Mouse (Mus musculus): ENCODE data around the gene Tent4b. TPM values are rescaled to one million over a fixed set of nuclear protein-coding genes. Genes with fewer than 3 reads are reported as not detected.

Gene Tent4b
- polyA plus RNA-seq, 1 experiment from 2014 or later: 4.0 TPM

GRCm38 (mm10) chr8:88228800-88229199 lies 29.8 kb downstream of the Tent4b start:
- no peak for DNase-seq
- peaks cover 11% of the 10 kb centered on the region for H3K36me3 ChIP-seq
- H3K4me1 ChIP-seq (replicated peaks): peaks cover 18% of the 10 kb centered on the region
- no peak for ATAC-seq (ENCODE audit: low read depth)
- no peak overlapping the region for H3K9ac ChIP-seq
- no peaks in the 10 kb centered on the region for H3K27me3 ChIP-seq
- no peak overlapping the region for H3K4me2 ChIP-seq
- no peaks in the 10 kb centered on the region for H3K9me3 ChIP-seq (replicated peaks)
- H3K4me3 ChIP-seq (replicated peaks): no peak overlapping the region
- H3K27ac ChIP-seq: no peak overlapping the region
- WGBS (ENCODE audit: insufficient replicate concordance): no CpG with 5 or more reads among the region's 1 CpGs

GRCm38 (mm10) chr8:88236666-88237065 lies 37.7 kb downstream of the Tent4b start:
- Histone ChIP-seq H3K4me2 (no peak overlapping the region), H3K36me3 (no peaks in the 10 kb centered on the region), H3K4me1 (replicated peaks) (peaks cover 15% of the 10 kb centered on the region), H3K9ac (no peak overlapping the region), H3K27me3 (no peaks in the 10 kb centered on the region), H3K9me3 (replicated peaks) (no peaks in the 10 kb centered on the region), H3K27ac (no peak overlapping the region), H3K4me3 (replicated peaks) (no peak overlapping the region)
- ATAC-seq (ENCODE audit: low read depth) (no peak), DNase-seq (no peak)
- 68% methylated on average over 2 of the region's 2 CpGs for WGBS (ENCODE audit: insufficient replicate concordance)

GRCm38 (mm10) chr8:88237606-88238005 lies 38.6 kb downstream of the Tent4b start:
- H3K4me1 ChIP-seq (replicated peaks): peaks cover 22% of the 10 kb centered on the region
- 32% methylated on average over 2 of the region's 2 CpGs for WGBS (ENCODE audit: insufficient replicate concordance)
- H3K36me3 ChIP-seq: no peaks in the 10 kb centered on the region
- no peak overlapping the region for H3K4me3 ChIP-seq (replicated peaks)
- DNase-seq (no peak), ATAC-seq (ENCODE audit: low read depth) (no peak)
- no peak overlapping the region for H3K27ac ChIP-seq
- no peak overlapping the region for H3K9ac ChIP-seq
- H3K4me2 ChIP-seq: no peak overlapping the region
- H3K9me3 ChIP-seq (replicated peaks): no peaks in the 10 kb centered on the region
- H3K27me3 ChIP-seq: no peaks in the 10 kb centered on the region

- Histone ChIP-seq H3K9me3 (replicated peaks) (no peaks in the 10 kb centered on the region), H3K36me3 (peaks cover 7% of the 10 kb centered on the region), H3K27me3 (no peaks in the 10 kb centered on the region), H3K4me3 (replicated peaks) (no peak overlapping the region), H3K4me2 (no peak overlapping the region), H3K27ac (no peak overlapping the region), H3K4me1 (replicated peaks) (peaks cover 22% of the 10 kb centered on the region), H3K9ac (no peak overlapping the region)
- 82% methylated on average over 5 of the region's 5 CpGs for WGBS (ENCODE audit: insufficient replicate concordance)
- no peak for ATAC-seq (ENCODE audit: low read depth)
- no peak for DNase-seq
Measured at GRCm38 (mm10) chr8:88239277-88239676, 40.3 kb downstream of the Tent4b start.

DNA sequence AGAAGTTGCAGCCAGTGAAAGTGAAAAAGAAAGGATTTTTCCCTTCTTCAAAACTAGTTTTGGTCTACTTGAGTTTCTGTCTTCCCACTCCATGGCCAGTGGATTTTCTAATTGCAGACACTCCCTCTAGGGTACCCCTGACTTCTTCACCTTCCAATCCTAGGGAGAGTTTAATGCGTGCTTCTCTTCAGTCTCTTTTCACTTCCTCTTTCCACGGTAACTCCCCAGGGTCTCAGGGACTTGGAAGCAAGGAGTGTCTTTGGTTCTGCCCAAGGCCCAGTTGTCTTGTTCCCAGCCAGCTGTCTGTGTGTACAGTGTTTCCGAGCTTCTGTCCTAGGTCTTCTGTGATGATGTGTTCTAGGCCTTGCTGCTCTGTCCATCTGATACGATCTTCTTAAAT lies 42.9 kb downstream of the Tent4b start:
- ATAC-seq (ENCODE audit: low read depth): no peak
- 45% methylated on average over 4 of the region's 4 CpGs for WGBS (ENCODE audit: insufficient replicate concordance)
- H3K4me3 ChIP-seq (replicated peaks): no peak overlapping the region

DNA sequence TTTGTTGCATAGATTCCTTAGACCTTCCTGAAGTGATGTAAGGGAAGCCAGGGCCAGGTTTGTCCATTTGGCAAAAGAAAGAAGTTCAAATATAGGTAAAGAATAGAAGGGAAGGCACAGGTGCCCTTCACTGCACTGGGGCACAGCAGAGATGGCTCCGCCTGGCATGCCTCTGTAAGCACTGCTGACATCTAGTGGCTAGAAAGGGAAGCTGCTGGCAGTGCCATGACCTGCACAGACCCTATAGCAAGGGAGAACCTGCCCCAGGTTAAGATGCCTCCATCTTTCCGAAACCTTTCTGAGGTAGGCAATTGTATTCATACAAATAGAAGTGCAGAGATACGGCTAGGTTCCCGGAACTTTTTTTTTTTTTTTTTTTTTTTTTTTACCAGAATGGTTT lies 45.3 kb downstream of the Tent4b start:
- Histone ChIP-seq H3K27me3 (no peaks in the 10 kb centered on the region), H3K4me3 (replicated peaks) (no peak overlapping the region), H3K36me3 (peaks cover 37% of the 10 kb centered on the region), H3K4me2 (no peak overlapping the region), H3K27ac (no peak overlapping the region), H3K4me1 (replicated peaks) (peaks cover 17% of the 10 kb centered on the region), H3K9me3 (replicated peaks) (no peaks in the 10 kb centered on the region), H3K9ac (no peak overlapping the region)
- ATAC-seq (ENCODE audit: low read depth) (peak; percentile 80), DNase-seq (peak; percentile 23)
- WGBS (ENCODE audit: insufficient replicate concordance): 73% methylated on average over 4 of the region's 4 CpGs

More for the DNA sequence above, 42.9 kb downstream of the Tent4b start:
- H3K9me3 ChIP-seq (replicated peaks): no peaks in the 10 kb centered on the region
- no peak overlapping the region for H3K9ac ChIP-seq
- peaks cover 22% of the 10 kb centered on the region for H3K4me1 ChIP-seq (replicated peaks)
- H3K36me3 ChIP-seq: peaks cover 20% of the 10 kb centered on the region
- no peak for DNase-seq
- H3K27ac ChIP-seq: no peak overlapping the region
- H3K27me3 ChIP-seq: no peaks in the 10 kb centered on the region
- H3K4me2 ChIP-seq: no peak overlapping the region

DNA sequence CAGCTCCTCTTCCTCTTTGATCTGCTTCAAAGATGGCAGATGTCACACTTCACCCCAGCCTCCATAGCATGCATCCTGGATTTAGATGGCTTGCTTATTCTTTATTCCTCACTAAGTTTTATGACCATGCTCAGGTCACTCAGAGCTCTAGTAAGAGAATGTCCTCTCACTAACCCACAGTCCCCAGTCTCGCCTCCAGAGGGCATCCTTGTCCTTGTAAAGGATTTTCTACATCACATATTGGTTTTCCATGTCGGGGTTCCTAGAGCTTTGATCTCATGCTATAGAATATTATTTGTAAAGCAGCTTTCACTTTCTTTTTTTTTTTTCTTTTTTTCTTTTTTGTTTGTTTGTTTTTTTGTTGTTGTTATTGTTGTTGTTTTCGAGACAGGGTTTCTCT lies 53.8 kb downstream of the Tent4b start:
- H3K27me3 ChIP-seq: no peaks in the 10 kb centered on the region
- DNase-seq (no peak), ATAC-seq (ENCODE audit: low read depth) (no peak)
- H3K4me1 ChIP-seq (replicated peaks): peaks cover 5% of the 10 kb centered on the region
- no peaks in the 10 kb centered on the region for H3K9me3 ChIP-seq (replicated peaks)
- peaks cover 73% of the 10 kb centered on the region for H3K36me3 ChIP-seq
- H3K4me2 ChIP-seq: no peak overlapping the region
- 76% methylated on average over 3 of the region's 3 CpGs for WGBS (ENCODE audit: insufficient replicate concordance)
- H3K4me3 ChIP-seq (replicated peaks): no peak overlapping the region
- H3K27ac ChIP-seq: no peak overlapping the region
- H3K9ac ChIP-seq: no peak overlapping the region

GRCm38 (mm10) chr8:88254957-88255356 lies 55.9 kb downstream of the Tent4b start:
- Histone ChIP-seq H3K4me2 (no peak overlapping the region), H3K9me3 (replicated peaks) (no peaks in the 10 kb centered on the region), H3K4me1 (replicated peaks) (peaks cover 5% of the 10 kb centered on the region), H3K4me3 (replicated peaks) (no peak overlapping the region), H3K36me3 (peaks cover 59% of the 10 kb centered on the region), H3K27ac (no peak overlapping the region), H3K9ac (no peak overlapping the region), H3K27me3 (no peaks in the 10 kb centered on the region)
- WGBS (ENCODE audit: insufficient replicate concordance): 81% methylated on average over 7 of the region's 7 CpGs
- ATAC-seq (ENCODE audit: low read depth): no peak
- no peak for DNase-seq

- Histone ChIP-seq H3K9ac (no peak overlapping the region), H3K9me3 (replicated peaks) (no peaks in the 10 kb centered on the region), H3K27ac (no peak overlapping the region), H3K4me2 (no peak overlapping the region), H3K4me3 (replicated peaks) (no peak overlapping the region), H3K36me3 (peaks cover 37% of the 10 kb centered on the region), H3K27me3 (no peaks in the 10 kb centered on the region), H3K4me1 (replicated peaks) (peaks cover 6% of the 10 kb centered on the region)
- ATAC-seq (ENCODE audit: low read depth) (no peak), DNase-seq (no peak)
- WGBS (ENCODE audit: insufficient replicate concordance): 63% methylated on average over 6 of the region's 6 CpGs
Measured at GRCm38 (mm10) chr8:88258024-88258423, 59.0 kb downstream of the Tent4b start.

DNA sequence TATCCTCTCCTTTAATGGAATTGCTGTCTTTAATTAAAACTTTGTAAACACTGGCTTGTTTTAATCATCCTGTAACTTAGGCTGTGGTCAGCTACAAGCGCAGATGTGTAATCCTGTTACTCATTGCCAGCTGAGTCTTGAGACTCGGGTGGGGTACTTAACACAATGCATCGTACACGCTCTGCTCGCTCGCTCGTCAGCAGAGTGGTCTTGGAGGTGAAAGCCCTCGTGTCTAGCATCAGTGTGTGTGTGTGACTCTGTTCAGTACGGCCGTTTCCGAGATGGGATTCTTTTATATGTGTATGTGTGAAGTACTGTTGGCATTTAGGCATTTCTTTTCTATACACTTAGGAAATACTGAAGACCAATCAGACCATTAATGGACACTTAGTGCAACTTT lies 59.5 kb downstream of the Tent4b start:
- no peak for DNase-seq
- H3K4me1 ChIP-seq (replicated peaks): peaks cover 11% of the 10 kb centered on the region
- no peaks in the 10 kb centered on the region for H3K9me3 ChIP-seq (replicated peaks)
- no peak overlapping the region for H3K4me2 ChIP-seq
- H3K4me3 ChIP-seq (replicated peaks): no peak overlapping the region
- H3K27me3 ChIP-seq: no peaks in the 10 kb centered on the region
- 80% methylated on average over 11 of the region's 11 CpGs for WGBS (ENCODE audit: insufficient replicate concordance)
- no peak overlapping the region for H3K27ac ChIP-seq
- ATAC-seq (ENCODE audit: low read depth): no peak
- H3K36me3 ChIP-seq: peaks cover 37% of the 10 kb centered on the region
- H3K9ac ChIP-seq: no peak overlapping the region

GRCm38 (mm10) chr8:88260466-88260980 lies 61.5 kb downstream of the Tent4b start:
- Histone ChIP-seq H3K9me3 (replicated peaks) (no peaks in the 10 kb centered on the region), H3K4me1 (replicated peaks) (peaks cover 16% of the 10 kb centered on the region), H3K27me3 (no peaks in the 10 kb centered on the region), H3K4me3 (replicated peaks) (no peak overlapping the region), H3K36me3 (peaks cover 23% of the 10 kb centered on the region), H3K4me2 (no peak overlapping the region), H3K27ac (no peak overlapping the region), H3K9ac (no peak overlapping the region)
- no peak for ATAC-seq (ENCODE audit: low read depth)
- 79% methylated on average over 7 of the region's 7 CpGs for WGBS (ENCODE audit: insufficient replicate concordance)
- no peak for DNase-seq

GRCm38 (mm10) chr8:88262831-88263635 lies 64.0 kb downstream of the Tent4b start:
- Histone ChIP-seq H3K27ac (no peak overlapping the region; the same call in 1 of the 2 replicates), H3K4me3 (replicated peaks) (no peak overlapping the region), H3K9ac (no peak overlapping the region), H3K27me3 (no peaks in the 10 kb centered on the region), H3K4me1 (replicated peaks) (peaks cover 11% of the 10 kb centered on the region; the same call in 1 of the 2 replicates), H3K9me3 (replicated peaks) (no peaks in the 10 kb centered on the region), H3K4me2 (no peak overlapping the region), H3K36me3 (0 out of 2 replicates have a peak, but pooled peaks cover 8% of the 10 kb centered on the region)
- no peak for DNase-seq
- 71% methylated on average over 14 of the region's 14 CpGs for WGBS (ENCODE audit: insufficient replicate concordance)
- ATAC-seq (ENCODE audit: low read depth): no peak

Data from liver, embryonic 13.5 days (tissue).